Mouse (Mus musculus): ENCODE data around the gene Usp6nl.

Gene Usp6nl

GRCm38 (mm10) chr2:6331324-6332137 is 9.1 kb downstream of the Usp6nl start:
- DNase-seq (ENCODE audit: low read depth, low spot score) = no peak

GRCm38 (mm10) chr2:6333570-6333969 is 11.1 kb downstream of the Usp6nl start:
- DNase-seq (ENCODE audit: low read depth, low spot score) = no peak

GRCm38 (mm10) chr2:6334011-6334410 is 11.5 kb downstream of the Usp6nl start:
- DNase-seq (ENCODE audit: low read depth, low spot score) = no peak

- DNase-seq (ENCODE audit: low read depth, low spot score) = no peak
Observed at GRCm38 (mm10) chr2:6335032-6335735, 12.7 kb downstream of the Usp6nl start.

- DNase-seq (ENCODE audit: low read depth, low spot score) = no peak
Observed at GRCm38 (mm10) chr2:6336013-6336412, 13.5 kb downstream of the Usp6nl start.

GRCm38 (mm10) chr2:6336649-6337048 is 14.2 kb downstream of the Usp6nl start:
- no peak for DNase-seq (ENCODE audit: low read depth, low spot score)

GRCm38 (mm10) chr2:6337436-6337835 is 15.0 kb downstream of the Usp6nl start:
- DNase-seq (ENCODE audit: low read depth, low spot score) = no peak

GRCm38 (mm10) chr2:6338031-6338629 is 15.7 kb downstream of the Usp6nl start:
- no peak for DNase-seq (ENCODE audit: low read depth, low spot score)

- no peak for DNase-seq (ENCODE audit: low read depth, low spot score)
Observed at GRCm38 (mm10) chr2:6340439-6340838, 18.0 kb downstream of the Usp6nl start.

GRCm38 (mm10) chr2:6341496-6341895 is 19.0 kb downstream of the Usp6nl start:
- DNase-seq (ENCODE audit: low read depth, low spot score) = no peak

GRCm38 (mm10) chr2:6349256-6350092 is 27.0 kb downstream of the Usp6nl start:
- DNase-seq (ENCODE audit: low read depth, low spot score) = no peak

- DNase-seq (ENCODE audit: low read depth, low spot score) = peak; percentile 16
Observed at GRCm38 (mm10) chr2:6350164-6350563, 27.7 kb downstream of the Usp6nl start.

- DNase-seq (ENCODE audit: low read depth, low spot score) = no peak
Observed at GRCm38 (mm10) chr2:6350931-6351695, 28.6 kb downstream of the Usp6nl start.

- peak; percentile 21 for DNase-seq (ENCODE audit: low read depth, low spot score)
Observed at GRCm38 (mm10) chr2:6352541-6352971, 30.1 kb downstream of the Usp6nl start.

GRCm38 (mm10) chr2:6353060-6353459 is 30.6 kb downstream of the Usp6nl start:
- DNase-seq (ENCODE audit: low read depth, low spot score) = no peak

GRCm38 (mm10) chr2:6357306-6357705 is 34.8 kb downstream of the Usp6nl start:
- DNase-seq (ENCODE audit: low read depth, low spot score) = peak; percentile 81

GRCm38 (mm10) chr2:6359645-6360044 is 37.2 kb downstream of the Usp6nl start:
- no peak for DNase-seq (ENCODE audit: low read depth, low spot score)

GRCm38 (mm10) chr2:6363126-6363525 is 40.7 kb downstream of the Usp6nl start:
- DNase-seq (ENCODE audit: low read depth, low spot score) = peak; percentile 34

GRCm38 (mm10) chr2:6363922-6364321 is 41.5 kb downstream of the Usp6nl start:
- DNase-seq (ENCODE audit: low read depth, low spot score) = no peak

GRCm38 (mm10) chr2:6366521-6366928 is 44.1 kb downstream of the Usp6nl start:
- no peak for DNase-seq (ENCODE audit: low read depth, low spot score)

GRCm38 (mm10) chr2:6366973-6367372 is 44.5 kb downstream of the Usp6nl start:
- DNase-seq (ENCODE audit: low read depth, low spot score) = no peak

Measured in ZHBTc4 (cell line).